Mouse (Mus musculus): ENCODE data around the gene Hunk.
A peak's percentile ranks its signal among the peaks of the same experiment; 100 is the strongest.

The Hunk gene

GRCm38 (mm10) chr16:90385688-90386513, at the start of gene Hunk:
TSS of gene Hunk (plus strand) at chr16:90386013.
- peak; percentile 76 to 81 for DNase-seq

GRCm38 (mm10) chr16:90339026-90339425, 46.8 kb upstream of the Hunk start:
- no peak for DNase-seq

- DNase-seq: no peak
Measured at GRCm38 (mm10) chr16:90341086-90341485, 44.7 kb upstream of the Hunk start.

GRCm38 (mm10) chr16:90349700-90350548, 35.9 kb upstream of the Hunk start:
- DNase-seq: peak; percentile 77 to 78

GRCm38 (mm10) chr16:90351726-90352125, 34.1 kb upstream of the Hunk start:
- no peak for DNase-seq

GRCm38 (mm10) chr16:90352691-90353090, 33.1 kb upstream of the Hunk start:
- no peak for DNase-seq

- no peak for DNase-seq
Measured at GRCm38 (mm10) chr16:90353156-90353555, 32.7 kb upstream of the Hunk start.

GRCm38 (mm10) chr16:90359329-90359728, 26.5 kb upstream of the Hunk start:
- no peak for DNase-seq

- no peak for DNase-seq
Measured at GRCm38 (mm10) chr16:90359750-90360149, 26.1 kb upstream of the Hunk start.

GRCm38 (mm10) chr16:90360327-90360726, 25.5 kb upstream of the Hunk start:
- DNase-seq: peak in 1 of 2 experiments; percentile 34

GRCm38 (mm10) chr16:90362926-90363325, 22.9 kb upstream of the Hunk start:
- no peak for DNase-seq

GRCm38 (mm10) chr16:90379897-90380296, 5.9 kb upstream of the Hunk start:
- DNase-seq: peak; percentile 94 to 96

- DNase-seq: peak; percentile 58 to 64
Measured at GRCm38 (mm10) chr16:90381633-90382032, 4.2 kb upstream of the Hunk start.

- DNase-seq: peak; percentile 82 to 90
Measured at GRCm38 (mm10) chr16:90382701-90383280, 3.0 kb upstream of the Hunk start.

- DNase-seq: peak; percentile 67 to 69
Measured at GRCm38 (mm10) chr16:90384058-90384457, 1.8 kb upstream of the Hunk start.

GRCm38 (mm10) chr16:90384846-90385245, 967 bp upstream of the Hunk start:
- peak; percentile 67 to 71 for DNase-seq

GRCm38 (mm10) chr16:90385326-90385687, 506 bp upstream of the Hunk start:
- DNase-seq: no peak

- DNase-seq: peak; percentile 78 to 81
Measured at GRCm38 (mm10) chr16:90386514-90387160, 824 bp downstream of the Hunk start.

GRCm38 (mm10) chr16:90387161-90387671, 1.4 kb downstream of the Hunk start:
- peak; percentile 65 to 66 for DNase-seq

- no peak for DNase-seq
Measured at GRCm38 (mm10) chr16:90387961-90388360, 2.1 kb downstream of the Hunk start.

GRCm38 (mm10) chr16:90389103-90389750, 3.4 kb downstream of the Hunk start:
- DNase-seq: peak; percentile 39 to 42

GRCm38 (mm10) chr16:90390731-90391130, 4.9 kb downstream of the Hunk start:
- peak in 1 of 2 experiments; percentile 37 for DNase-seq

Measured in cerebellum, postnatal 10 days (tissue).